Mouse (Mus musculus) embryonic facial prominence, embryonic 11.5 days (tissue): Measurements from ENCODE around the gene Mocs2. TPM values are rescaled to one million over a fixed set of nuclear protein-coding genes. Genes with fewer than 3 reads are reported as not detected.

Source experiments
- ATAC-seq: fragments of 200-750 bp; cut with Nextera tagmentation; replicated peaks from 2 replicates; pipeline ENCODE4 v1.8.0; 2017; ENCODE audit warnings: low read depth; ENCODE audit not compliant: insufficient number of reproducible peaks, low FRiP score, low TSS enrichment
- DNase-seq: peaks from one replicate; pipeline ENCODE4 v3.0.0-alpha.2; 2015; ENCODE audit warnings: low spot score
- H3K27ac ChIP-seq: fragments of 300-500 bp; sonication (generic); replicated peaks from 2 replicates; pipeline ENCODE4 v1.5.1; 2014; ENCODE audit warnings: mild to moderate bottlenecking, low read depth, low read length, control low read depth
- H3K27me3 ChIP-seq: fragments of 300-500 bp; sonication (generic); 2 replicates; pipeline ENCODE4 v1.6.1; 2014; ENCODE audit warnings: mild to moderate bottlenecking, low read length, moderate library complexity, mixed read lengths; ENCODE audit not compliant: control insufficient read depth, insufficient read depth
- H3K36me3 ChIP-seq: fragments of 300-500 bp; sonication (generic); replicated peaks from 2 replicates; pipeline ENCODE4 v1.6.1; 2014; ENCODE audit warnings: low read depth, mild to moderate bottlenecking, low read length, moderate library complexity, mixed read lengths; ENCODE audit not compliant: control insufficient read depth, insufficient read depth
- H3K4me1 ChIP-seq: fragments of 300-500 bp; sonication (generic); 2 replicates; pipeline ENCODE4 v1.6.1; 2014; ENCODE audit warnings: low read length, mixed read lengths; ENCODE audit not compliant: control insufficient read depth, insufficient read depth
- H3K4me2 ChIP-seq: fragments of 300-500 bp; sonication (generic); 2 replicates; pipeline ENCODE4 v1.6.1; 2014; ENCODE audit warnings: low read depth, mild to moderate bottlenecking, control low read depth, low read length, moderate library complexity
- H3K4me3 ChIP-seq: fragments of 300-500 bp; sonication (generic); 2 replicates; pipeline ENCODE4 v1.5.1; 2014; ENCODE audit warnings: low read depth, low read length, control low read depth
- H3K9ac ChIP-seq: fragments of 300-500 bp; sonication (generic); replicated peaks from 2 replicates; pipeline ENCODE4 v1.6.1; 2014; ENCODE audit warnings: mild to moderate bottlenecking, control low read depth, low read length
- H3K9me3 ChIP-seq: fragments of 300-500 bp; sonication (generic); replicated peaks from 2 replicates; pipeline ENCODE4 v1.6.1; 2016; ENCODE audit warnings: mild to moderate bottlenecking, low read length, inconsistent platforms, mixed read lengths; ENCODE audit not compliant: control insufficient read depth
- WGBS: fragments of 180-500 bp; shearing (Covaris S2); extraction: QIAGEN DNeasy Blood & Tissue Kit; methylation state at CpG from one replicate; pipeline ENCODE4 v1.1.7; 2014; 5-methylcytosine and 5-hydroxymethylcytosine counted together
- polyA plus RNA-seq: library from polyadenylated mRNA; unstranded; fragments of >200 nt; fragmentation: Nextera tagmentation; extraction: Ambion mirVana; gene quantifications from 2 replicates; pipeline ENCODE4 v1.2.1, GENCODE M21; 2014

Mocs2 gene
- polyA plus RNA-seq, 1 experiment from 2014 or later: 81.4 TPM

DNA sequence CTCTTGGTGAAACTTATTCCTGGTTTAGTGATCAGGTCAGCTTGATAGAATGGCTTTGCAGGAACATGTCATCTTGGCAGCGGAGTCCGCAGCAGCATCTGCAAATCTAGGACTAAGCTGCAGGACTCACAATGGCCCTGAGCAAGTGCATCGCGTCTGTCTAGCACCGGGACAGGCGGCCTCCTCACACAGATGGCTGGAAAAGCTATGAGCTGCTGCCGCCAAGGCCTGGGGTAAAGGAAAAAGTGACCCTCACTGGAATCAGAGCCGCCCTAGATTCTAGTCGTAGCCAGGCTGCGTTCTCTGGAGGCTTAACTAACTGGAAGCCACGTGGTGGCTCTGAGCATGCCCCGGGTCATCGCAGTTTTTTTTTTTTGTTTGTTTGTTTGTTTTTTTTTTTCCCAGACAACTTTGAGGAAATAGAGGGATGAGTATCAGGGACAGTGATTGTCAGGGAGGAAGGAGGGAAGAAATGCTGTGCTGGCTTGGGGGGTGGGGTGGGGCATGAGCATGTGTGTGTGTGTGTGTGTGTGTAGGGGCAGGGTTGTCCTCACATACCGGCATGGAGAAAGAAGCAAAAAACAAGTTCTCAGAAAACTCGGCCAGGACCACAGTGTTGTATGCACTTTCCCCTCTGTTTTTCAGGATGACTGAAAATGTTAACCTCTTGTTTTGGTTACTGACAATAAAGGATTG lies 37.7 kb downstream of the Mocs2 start:
- ATAC-seq (0 out of 2 replicates have a peak, but pooled peaks have one; percentile 52), DNase-seq (no peak)
- H3K9ac ChIP-seq: no peak overlapping the region
- no peaks in the 10 kb centered on the region for H3K9me3 ChIP-seq
- no peaks in the 10 kb centered on the region for H3K36me3 ChIP-seq
- peak overlapping the region; percentile 25 for H3K4me2 ChIP-seq
- no peaks in the 10 kb centered on the region for H3K27me3 ChIP-seq
- H3K27ac ChIP-seq: no peak overlapping the region
- no peaks in the 10 kb centered on the region; the same call in 1 of the 2 replicates for H3K4me1 ChIP-seq
- no peak overlapping the region for H3K4me3 ChIP-seq
- 19% methylated on average over 15 of the region's 15 CpGs for WGBS

DNA sequence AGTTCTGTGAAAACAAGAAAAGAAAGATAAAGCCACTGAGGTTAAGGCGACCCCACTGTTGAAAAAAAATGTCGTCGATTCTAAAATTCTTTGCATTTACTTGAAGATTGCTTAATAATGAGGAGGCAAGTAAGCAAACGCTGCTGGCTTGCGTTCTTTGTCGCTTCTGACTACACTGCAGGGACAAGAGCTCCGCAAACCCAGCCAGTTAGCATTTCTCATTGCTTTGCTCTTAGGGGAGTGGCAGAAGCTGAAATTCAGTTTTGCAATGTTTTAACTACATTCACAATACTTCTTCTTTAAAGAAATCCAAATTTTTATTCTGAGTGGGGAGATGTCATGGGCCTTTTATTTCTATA lies 38.2 kb downstream of the Mocs2 start:
- Histone ChIP-seq H3K4me3 (no peak overlapping the region), H3K4me1 (no peaks in the 10 kb centered on the region; the same call in 1 of the 2 replicates), H3K9me3 (no peaks in the 10 kb centered on the region), H3K27ac (no peak overlapping the region), H3K27me3 (no peaks in the 10 kb centered on the region), H3K36me3 (no peaks in the 10 kb centered on the region), H3K4me2 (no peak overlapping the region), H3K9ac (no peak overlapping the region)
- 41% methylated on average over 7 of the region's 7 CpGs for WGBS
- ATAC-seq (no peak), DNase-seq (no peak)

DNA sequence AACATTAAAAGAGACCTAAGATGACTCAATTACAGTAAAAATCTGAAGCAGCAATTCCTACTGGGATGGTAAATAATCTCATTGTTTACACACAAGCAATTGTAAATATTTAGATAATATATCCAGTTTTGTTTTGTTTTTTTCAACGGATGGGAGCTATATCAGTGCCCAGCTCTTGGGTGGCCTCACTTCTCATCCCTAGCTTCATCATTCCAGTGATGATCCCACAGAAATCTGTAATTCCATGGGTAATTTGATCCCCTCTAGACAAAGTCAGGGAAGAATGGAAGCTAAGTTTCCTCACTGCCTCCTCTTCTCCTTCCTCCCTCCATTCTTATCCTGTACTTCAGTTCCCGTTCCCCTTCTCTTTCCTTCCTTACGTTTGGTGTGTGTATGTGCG lies 39.5 kb downstream of the Mocs2 start:
- ATAC-seq (no peak), DNase-seq (no peak)
- no peaks in the 10 kb centered on the region for H3K9me3 ChIP-seq
- H3K9ac ChIP-seq: no peak overlapping the region
- H3K4me3 ChIP-seq: no peak overlapping the region
- H3K27me3 ChIP-seq: no peaks in the 10 kb centered on the region
- H3K36me3 ChIP-seq: no peaks in the 10 kb centered on the region
- no peaks in the 10 kb centered on the region; the same call in 1 of the 2 replicates for H3K4me1 ChIP-seq
- no peak overlapping the region for H3K27ac ChIP-seq
- no peak overlapping the region for H3K4me2 ChIP-seq
- WGBS: 84% methylated on average over 4 of the region's 4 CpGs

DNA sequence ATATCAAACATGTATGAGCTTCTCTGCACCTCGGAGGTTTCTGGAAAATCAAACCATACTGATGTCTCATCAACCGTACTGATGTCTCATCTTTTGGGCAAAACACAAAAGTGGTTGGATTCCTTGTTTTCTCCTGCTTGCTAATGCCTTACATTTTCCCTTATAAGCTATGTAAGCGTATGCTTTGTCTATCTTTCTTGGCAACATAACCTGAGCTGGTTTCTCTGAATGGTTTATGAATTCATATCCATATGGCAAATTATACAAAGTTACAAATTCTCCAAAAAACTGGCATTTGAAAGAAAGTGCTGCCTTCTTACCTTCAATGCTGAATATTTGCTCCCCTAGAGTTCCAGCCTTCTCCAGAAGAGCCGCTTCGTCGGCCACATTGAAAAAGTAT lies 56.7 kb downstream of the Mocs2 start:
- WGBS: 93% methylated on average over 6 of the region's 6 CpGs
- H3K27ac ChIP-seq: no peak overlapping the region
- H3K36me3 ChIP-seq: no peaks in the 10 kb centered on the region
- no peak overlapping the region for H3K4me3 ChIP-seq
- ATAC-seq: no peak
- H3K9ac ChIP-seq: no peak overlapping the region
- no peaks in the 10 kb centered on the region for H3K27me3 ChIP-seq
- no peak for DNase-seq
- H3K4me2 ChIP-seq: no peak overlapping the region
- H3K4me1 ChIP-seq: no peaks in the 10 kb centered on the region
- no peaks in the 10 kb centered on the region for H3K9me3 ChIP-seq

DNA sequence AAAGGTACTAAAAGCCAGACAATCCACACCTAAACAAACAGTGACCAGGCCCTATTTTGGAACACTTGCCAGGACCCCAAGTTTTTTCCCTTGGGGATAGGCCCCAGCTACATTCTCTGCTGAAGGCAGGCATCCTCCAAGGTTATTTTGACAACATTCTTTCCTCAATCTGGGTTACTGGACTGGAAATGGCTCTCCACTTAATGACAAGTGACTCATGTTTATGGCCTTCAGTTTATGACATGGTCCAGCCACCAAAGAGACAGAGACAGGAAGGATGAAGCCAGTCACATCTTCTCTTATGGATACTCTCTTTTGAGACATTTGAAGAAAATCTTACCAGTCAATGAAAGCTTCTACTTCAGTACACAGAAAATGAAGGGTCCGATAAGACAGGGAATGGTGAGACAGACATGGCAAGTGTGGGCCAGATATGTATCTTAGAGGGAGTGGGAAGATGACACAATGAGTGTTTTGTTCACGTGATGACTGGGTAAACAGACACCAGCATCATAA lies 58.0 kb downstream of the Mocs2 start:
- WGBS: 81% methylated on average over 2 of the region's 2 CpGs

DNA sequence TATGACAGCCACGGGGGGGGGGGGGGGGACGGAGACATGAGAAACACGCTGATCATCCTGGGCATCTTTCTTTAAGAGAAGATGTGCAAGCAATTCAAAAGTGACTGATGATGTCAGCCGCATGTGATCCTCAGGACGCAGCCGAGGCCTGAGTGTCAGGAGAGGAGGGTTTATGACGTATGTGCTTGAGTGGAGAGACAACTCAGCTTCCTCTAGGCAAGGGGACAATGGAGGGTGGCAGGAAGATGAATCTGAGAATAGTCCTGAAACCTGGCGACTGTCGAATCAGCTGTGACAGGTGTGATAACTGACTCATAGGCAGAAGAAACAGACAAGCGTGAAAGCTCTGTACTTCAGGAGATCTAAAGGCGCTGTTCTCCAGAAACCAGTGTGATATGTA lies 60.6 kb downstream of the Mocs2 start:
- H3K4me1 ChIP-seq: no peaks in the 10 kb centered on the region
- H3K4me2 ChIP-seq: no peak overlapping the region
- DNase-seq (no peak), ATAC-seq (no peak)
- no peak overlapping the region for H3K27ac ChIP-seq
- H3K9ac ChIP-seq: no peak overlapping the region
- no peaks in the 10 kb centered on the region for H3K27me3 ChIP-seq
- WGBS: 81% methylated on average over 11 of the region's 11 CpGs
- H3K36me3 ChIP-seq: no peaks in the 10 kb centered on the region
- H3K4me3 ChIP-seq: no peak overlapping the region
- no peaks in the 10 kb centered on the region for H3K9me3 ChIP-seq

More for the DNA sequence above, 58.0 kb downstream of the Mocs2 start:
- Histone ChIP-seq H3K9me3 (no peaks in the 10 kb centered on the region), H3K4me1 (no peaks in the 10 kb centered on the region), H3K4me3 (no peak overlapping the region), H3K36me3 (no peaks in the 10 kb centered on the region), H3K4me2 (no peak overlapping the region), H3K9ac (no peak overlapping the region), H3K27ac (no peak overlapping the region), H3K27me3 (no peaks in the 10 kb centered on the region)
- no peak for DNase-seq
- ATAC-seq: no peak

Other genes with a start within 250 kb of the Mocs2 start
- gene Itga2, start 113.9 kb downstream of the Mocs2 start, polyA plus RNA-seq: 0.79 and 0.85 TPM in 2 replicates